Mouse (Mus musculus) heart, embryonic 14.5 days (tissue): ENCODE results near the gene Gdpd3. TPM values are rescaled to one million over a fixed set of nuclear protein-coding genes. Genes with fewer than 3 reads are reported as not detected.

Experiments used
- ATAC-seq: fragments of 200-750 bp; cut with Nextera tagmentation; 2 replicates; pipeline ENCODE4 v1.8.0; 2017; ENCODE audit warnings: low read depth, moderate TSS enrichment; ENCODE audit not compliant: insufficient number of reproducible peaks, insufficient read depth, low FRiP score
- H3K27ac ChIP-seq, 2 experiments: fragments of 200-500 bp in 1 of 2; fragments of 300-500 bp in 1 of 2; sonication (generic) in 1 of 2; replicated peaks in 1 of 2; 2 replicates each; pipeline ENCODE4 v1.5.1; 2012 to 2014; ENCODE audit warnings: low read depth in 2 of 2, low read length in 2 of 2, control low read depth in 1 of 2, mild to moderate bottlenecking in 1 of 2, mixed read lengths in 1 of 2; ENCODE audit not compliant: control insufficient read depth in 1 of 2, insufficient read depth in 1 of 2
- H3K27me3 ChIP-seq: fragments of 300-500 bp; sonication (generic); 2 replicates; pipeline ENCODE4 v1.6.1; 2014; ENCODE audit warnings: mild to moderate bottlenecking, low read length, control low read depth; ENCODE audit not compliant: control insufficient read depth, insufficient read depth
- H3K36me3 ChIP-seq: fragments of 300-500 bp; sonication (generic); 2 replicates; pipeline ENCODE4 v1.6.1; 2014; ENCODE audit warnings: mild to moderate bottlenecking, control low read depth, low read length, mixed read lengths; ENCODE audit not compliant: control insufficient read depth, insufficient read depth
- H3K4me1 ChIP-seq, 2 experiments: fragments of 200-500 bp in 1 of 2; fragments of 300-500 bp in 1 of 2; sonication (generic) in 1 of 2; 2 replicates each; pipeline ENCODE4 v1.6.1; 2012 to 2014; ENCODE audit warnings: low read length in 2 of 2, control low read depth in 1 of 2, mixed read lengths in 1 of 2; ENCODE audit not compliant: control insufficient read depth in 2 of 2, insufficient read depth in 2 of 2
- H3K4me2 ChIP-seq: fragments of 300-500 bp; sonication (generic); 2 replicates; pipeline ENCODE4 v1.6.1; 2014; ENCODE audit warnings: mild to moderate bottlenecking, low read length
- H3K4me3 ChIP-seq, 2 experiments: fragments of 200-500 bp in 1 of 2; fragments of 300-500 bp in 1 of 2; sonication (generic) in 1 of 2; 2 replicates each; pipeline ENCODE4 v1.5.1; 2012 to 2014; ENCODE audit warnings: low read length in 2 of 2, mild to moderate bottlenecking in 2 of 2, control low read depth in 1 of 2, low read depth in 1 of 2, moderate library complexity in 1 of 2; ENCODE audit not compliant: control insufficient read depth in 1 of 2, insufficient read depth in 1 of 2
- H3K9ac ChIP-seq: fragments of 300-500 bp; sonication (generic); 2 replicates; pipeline ENCODE4 v1.6.1; 2014; ENCODE audit warnings: mild to moderate bottlenecking, low read length
- H3K9me3 ChIP-seq: fragments of 300-500 bp; sonication (generic); 2 replicates; pipeline ENCODE4 v1.6.1; 2016; ENCODE audit warnings: low read length, control low read depth; ENCODE audit not compliant: control insufficient read depth
- WGBS: fragments of 180-500 bp; shearing (Covaris S2); extraction: QIAGEN DNeasy Blood & Tissue Kit; methylation state at CpG from one replicate; pipeline ENCODE4 v1.1.7; 2014; 5-methylcytosine and 5-hydroxymethylcytosine counted together
- polyA plus RNA-seq: library from polyadenylated mRNA; unstranded; fragments of >200 nt; fragmentation: Nextera tagmentation; extraction: Ambion mirVana; gene quantifications from 2 replicates; pipeline ENCODE4 v1.2.1, GENCODE M21; 2014

The Gdpd3 gene
- polyA plus RNA-seq, 1 experiment from 2014 or later: 2.7 TPM

- WGBS: under 1% methylated on average over 62 of the region's 83 CpGs
- peaks cover 2 to 26% of the 10 kb centered on the region in 2 experiments for H3K4me1 ChIP-seq
- no peaks in the 10 kb centered on the region for H3K27me3 ChIP-seq
- peaks cover 71% of the 10 kb centered on the region for H3K36me3 ChIP-seq
- peak within 1 kb of the TSS; percentile 93 to 95 for H3K4me3 ChIP-seq
- H3K27ac ChIP-seq: peak within 1 kb of the TSS; percentile 96
- ATAC-seq: peak; percentile 78
- peak within 1 kb of the TSS; percentile 98 for H3K9ac ChIP-seq
- H3K4me2 ChIP-seq: peak within 1 kb of the TSS; percentile 80
- H3K9me3 ChIP-seq: no peaks in the 10 kb centered on the region
Measured at GRCm38 (mm10) chr7:126791851-126792720, 26.0 kb downstream of the Gdpd3 start, which contains the start of gene Ppp4c. Ppp4c (minus strand) TSS chr7:126792496.

- Histone ChIP-seq H3K27me3 (no peaks in the 10 kb centered on the region), H3K4me2 (peak overlapping the region; percentile 66), H3K9ac (peak overlapping the region; percentile 98), H3K4me3 (peak overlapping the region; percentile 93 to 95), H3K4me1 (peaks cover 4 to 29% of the 10 kb centered on the region in 2 experiments), H3K36me3 (peaks cover 70% of the 10 kb centered on the region), H3K9me3 (no peaks in the 10 kb centered on the region), H3K27ac (peak overlapping the region; percentile 82 to 96)
- 16% methylated on average over 11 of the region's 11 CpGs for WGBS
- no peak for ATAC-seq
Measured at GRCm38 (mm10) chr7:126792721-126793443, 26.7 kb downstream of the Gdpd3 start.

- no peak for ATAC-seq
- Histone ChIP-seq H3K27ac (peak overlapping the region in 1 of 2 experiments; percentile 43; a peak in 2 of 4 replicates), H3K9me3 (no peaks in the 10 kb centered on the region), H3K9ac (no peak overlapping the region), H3K4me1 (peaks cover 4 to 29% of the 10 kb centered on the region in 2 experiments), H3K27me3 (no peaks in the 10 kb centered on the region), H3K4me3 (no peak overlapping the region), H3K36me3 (peaks cover 63% of the 10 kb centered on the region), H3K4me2 (peak overlapping the region; percentile 66; the same call in 1 of the 2 replicates)
- 67% methylated on average over 4 of the region's 4 CpGs for WGBS
Measured at GRCm38 (mm10) chr7:126793456-126794270, 27.5 kb downstream of the Gdpd3 start.

GRCm38 (mm10) chr7:126794271-126794605 is 28.1 kb downstream of the Gdpd3 start:
- H3K9me3 ChIP-seq: no peaks in the 10 kb centered on the region
- H3K27me3 ChIP-seq: no peaks in the 10 kb centered on the region
- H3K4me3 ChIP-seq: no peak overlapping the region
- no peak overlapping the region for H3K9ac ChIP-seq
- H3K36me3 ChIP-seq: peaks cover 57% of the 10 kb centered on the region
- ATAC-seq: no peak
- peak overlapping the region in 1 of 2 experiments; percentile 43; a peak in 2 of 4 replicates for H3K27ac ChIP-seq
- 44% methylated on average over 4 of the region's 4 CpGs for WGBS
- H3K4me1 ChIP-seq: peaks cover 4 to 29% of the 10 kb centered on the region in 2 experiments
- no peak overlapping the region for H3K4me2 ChIP-seq

- WGBS: 78% methylated on average over 16 of the region's 16 CpGs
- Histone ChIP-seq H3K4me1 (peaks cover 12 to 37% of the 10 kb centered on the region in 2 experiments), H3K9me3 (no peaks in the 10 kb centered on the region), H3K36me3 (peaks cover 43% of the 10 kb centered on the region), H3K27ac (no peak overlapping the region), H3K4me2 (peak overlapping the region; percentile 82), H3K27me3 (no peaks in the 10 kb centered on the region), H3K4me3 (0 out of 4 replicates have a peak overlapping the region, but pooled peaks of 1 of the 2 experiments have one; percentile 72), H3K9ac (peak overlapping the region; percentile 97; the same call in 1 of the 2 replicates)
- ATAC-seq: no peak
Measured at GRCm38 (mm10) chr7:126795387-126796317, 29.5 kb downstream of the Gdpd3 start.

GRCm38 (mm10) chr7:126796350-126796932 is 30.3 kb downstream of the Gdpd3 start:
- Histone ChIP-seq H3K9ac (peak overlapping the region; percentile 97), H3K27me3 (no peaks in the 10 kb centered on the region), H3K9me3 (no peaks in the 10 kb centered on the region), H3K27ac (peak overlapping the region in 1 of 2 experiments; percentile 100; a peak in 1 of 4 replicates), H3K4me1 (peaks cover 15 to 34% of the 10 kb centered on the region in 2 experiments), H3K4me3 (peak overlapping the region; percentile 72 to 91; a peak in 3 of 4 replicates), H3K4me2 (peak overlapping the region; percentile 82), H3K36me3 (peaks cover 43% of the 10 kb centered on the region)
- WGBS: 61% methylated on average over 8 of the region's 8 CpGs
- no peak for ATAC-seq
